In genomic region chr5:122054130-122054843, GRCm38 (mm10) we compare ENCODE assay signal across 9 mouse cellular contexts. TPM values are rescaled to one million over a fixed set of nuclear protein-coding genes. Genes with fewer than 3 reads are reported as not detected.
DNase-seq lines count a peak whose midpoint lies in the region; ATAC-seq and TF ChIP-seq lines count a peak whose summit lies in the region.
"Had no signal": no experiment of that assay in that cellular context is flagged by ENCODE, and none has a peak within 500 bp of the region (broad histone marks: within the 10 kb centered on the region; RNA-seq: fewer than 3 reads in every experiment).

No protein-coding gene starts in this region.

- no peaks in the 10 kb centered on the region for H3K36me3 ChIP-seq in heart, embryonic 10.5 days
- H3K36me3 ChIP-seq in kidney, embryonic 15.5 days = no peaks in the 10 kb centered on the region
- H3K36me3 ChIP-seq in lung, postnatal 0 days (ENCODE audit: insufficient read depth, low read length) = no peaks in the 10 kb centered on the region
- H3K36me3 ChIP-seq in stomach, embryonic 16.5 days (ENCODE audit: control insufficient read depth, insufficient read depth, low read length) = no peaks in the 10 kb centered on the region
- H3K36me3 ChIP-seq: G1E had no signal

- H3K4me1 ChIP-seq in heart, embryonic 10.5 days = peaks cover 34% of the 10 kb centered on the region
- peaks cover 33% of the 10 kb centered on the region for H3K4me1 ChIP-seq in kidney, embryonic 15.5 days
- H3K4me1 ChIP-seq in lung, postnatal 0 days (ENCODE audit: insufficient read depth, low read depth, low read length) = peaks cover 4% of the 10 kb centered on the region; the same call in 1 of the 2 replicates
- H3K4me1 ChIP-seq in stomach, embryonic 16.5 days (ENCODE audit: control insufficient read depth, insufficient read depth, low read length) = peaks cover 9% of the 10 kb centered on the region

- H3K4me2 ChIP-seq in kidney, embryonic 15.5 days = peak overlapping the region; percentile 53
- H3K4me2 ChIP-seq in lung, postnatal 0 days (replicated peaks; ENCODE audit: low read depth, low read length) = peak overlapping the region; percentile 38
- peak overlapping the region; percentile 46 for H3K4me2 ChIP-seq in stomach, embryonic 16.5 days (ENCODE audit: low read depth, low read length)

- DNase-seq in layer of hippocampus, adult 2 months (ENCODE audit: low spot score in 2 of 2) = peak in 1 of 2 experiments; percentile 42
- no peak for DNase-seq in layer of hippocampus, postnatal 25 days (ENCODE audit: extremely low spot score in 1 of 2, low spot score in 1 of 2)
- DNase-seq in heart, embryonic 10.5 days (ENCODE audit: low spot score) = peak; percentile 83
- DNase-seq in lung, postnatal 0 days (ENCODE audit: low spot score) = peak; percentile 65
- no peak for DNase-seq in right cerebral cortex, postnatal 25 days

- H3K27me3 ChIP-seq in heart, embryonic 10.5 days (ENCODE audit: insufficient read depth, poor library complexity, severe bottlenecking) = peaks cover 30% of the 10 kb centered on the region
- H3K27me3 ChIP-seq in kidney, embryonic 15.5 days = peaks cover 30% of the 10 kb centered on the region
- peaks cover 17% of the 10 kb centered on the region for H3K27me3 ChIP-seq in lung, postnatal 0 days (replicated peaks; ENCODE audit: insufficient read depth, low read length)
- H3K27me3 ChIP-seq in stomach, embryonic 16.5 days (ENCODE audit: control insufficient read depth, insufficient read depth, low read length) = peaks cover 17% of the 10 kb centered on the region

- H3K9me3 ChIP-seq in heart, embryonic 10.5 days = no peaks in the 10 kb centered on the region
- H3K9me3 ChIP-seq in kidney, embryonic 15.5 days (replicated peaks) = 0 out of 2 replicates have a peak, but pooled peaks cover 5% of the 10 kb centered on the region
- peaks cover 3% of the 10 kb centered on the region; the same call in 1 of the 2 replicates for H3K9me3 ChIP-seq in lung, postnatal 0 days (ENCODE audit: low read length)
- H3K9me3 ChIP-seq in stomach, embryonic 16.5 days (replicated peaks; ENCODE audit: control insufficient read depth, low read length) = peaks cover 4% of the 10 kb centered on the region

- H3K9ac ChIP-seq in kidney, embryonic 15.5 days = no peak overlapping the region
- H3K9ac ChIP-seq in lung, postnatal 0 days (replicated peaks; ENCODE audit: low read depth) = no peak overlapping the region
- no peak overlapping the region for H3K9ac ChIP-seq in stomach, embryonic 16.5 days (ENCODE audit: low read length)

- ATAC-seq in common myeloid progenitor, adult 5-6 weeks (replicated peaks; ENCODE audit: low read depth, poor library complexity, severe bottlenecking) = peak; percentile 37; the same call in 1 of the 2 replicates
- ATAC-seq in kidney, embryonic 15.5 days (replicated peaks; ENCODE audit: low FRiP score) = 0 out of 2 replicates have a peak, but pooled peaks have one; percentile 14
- peak; percentile 42 for ATAC-seq in lung, postnatal 0 days
- ATAC-seq in stomach, embryonic 16.5 days (ENCODE audit: insufficient read depth, low FRiP score) = peak; percentile 27; the same call in 1 of the 2 replicates

- 0 out of 2 replicates have a peak overlapping the region, but pooled peaks have one; percentile 7 for H3K4me3 ChIP-seq in layer of hippocampus, adult 2 months
- H3K4me3 ChIP-seq in heart, embryonic 10.5 days = peak overlapping the region; percentile 43
- H3K4me3 ChIP-seq in kidney, embryonic 15.5 days (replicated peaks) = peak overlapping the region; percentile 23
- no peak overlapping the region for H3K4me3 ChIP-seq in lung, postnatal 0 days (ENCODE audit: low read depth, low read length)
- H3K4me3 ChIP-seq in stomach, embryonic 16.5 days (replicated peaks; ENCODE audit: low read length) = no peak overlapping the region

- no peak for TF ChIP-seq EP300 in lung, postnatal 0 days (IDR thresholded peaks at IDR 0.05)

- no peak for TF ChIP-seq CTCF in layer of hippocampus, adult 2 months (conservative IDR thresholded peaks at IDR 0.05)
- no peak for TF ChIP-seq CTCF in lung, postnatal 0 days (IDR thresholded peaks at IDR 0.05)

- H3K27ac ChIP-seq in layer of hippocampus, adult 2 months = peak overlapping the region; percentile 37; the same call in 1 of the 2 replicates
- H3K27ac ChIP-seq in heart, embryonic 10.5 days = peak overlapping the region; percentile 62; the same call in 1 of the 2 replicates
- no peak overlapping the region for H3K27ac ChIP-seq in kidney, embryonic 15.5 days
- no peak overlapping the region for H3K27ac ChIP-seq in lung, postnatal 0 days (ENCODE audit: low read length)
- no peak overlapping the region for H3K27ac ChIP-seq in stomach, embryonic 16.5 days (ENCODE audit: low read length)

- 34% methylated on average over 13 of the region's 13 CpGs for WGBS in heart, embryonic 10.5 days
- WGBS in kidney, embryonic 15.5 days = 36% methylated on average over 13 of the region's 13 CpGs
- WGBS in lung, postnatal 0 days = 33% methylated on average over 13 of the region's 13 CpGs
- 40% methylated on average over 13 of the region's 13 CpGs for WGBS in stomach, embryonic 16.5 days

RNA-seq across cellular contexts. Expression of gene Cux2, which starts 4.4 kb away (rescaled TPM):
- 10 to 100 TPM; 30.0 to 30.9 TPM for total RNA-seq in layer of hippocampus, adult 2 months (2021)
- 10 to 100 TPM; 32.9 to 36.7 TPM for total RNA-seq in layer of hippocampus, postnatal 25 days (2021)
- total RNA-seq in common myeloid progenitor, adult 5-6 weeks (2017) = not detected in 2 replicates
- polyA plus RNA-seq in heart, embryonic 10.5 days (2016; fragmentation: Nextera tagmentation; extraction: Ambion mirVana) = 6.6 and 8.0 TPM in 2 replicates
- 8.7 and 9.9 TPM in 2 replicates for polyA plus RNA-seq in kidney, embryonic 15.5 days (2015; fragmentation: Nextera tagmentation; extraction: Ambion mirVana)
- polyA plus RNA-seq in lung, postnatal 0 days (2015; fragmentation: Nextera tagmentation; extraction: Ambion mirVana) = 0.47 and 0.75 TPM in 2 replicates
- polyA plus RNA-seq in stomach, embryonic 16.5 days (2015; fragmentation: Nextera tagmentation; extraction: Ambion mirVana) = 3.2 and 3.5 TPM in 2 replicates
- polyA plus RNA-seq: G1E had no signal

RNA-seq across cellular contexts. Expression of gene Myl2, which starts 46.5 kb away (rescaled TPM):
- under 1 TPM in 1 of 2 experiments, not detected in 1; 0.88 TPM for total RNA-seq in layer of hippocampus, adult 2 months (2021)
- total RNA-seq in layer of hippocampus, postnatal 25 days (2021) = under 1 TPM in 1 of 2 experiments, not detected in 1; 0.91 TPM
- total RNA-seq in common myeloid progenitor, adult 5-6 weeks (2017) = not detected in 2 replicates
- polyA plus RNA-seq in heart, embryonic 10.5 days (2016; fragmentation: Nextera tagmentation; extraction: Ambion mirVana) = 3,021 and 6,084 TPM in 2 replicates
- polyA plus RNA-seq in kidney, embryonic 15.5 days (2015; fragmentation: Nextera tagmentation; extraction: Ambion mirVana) = 0.78 and 2.3 TPM in 2 replicates
- 2.8 and 3.5 TPM in 2 replicates for polyA plus RNA-seq in lung, postnatal 0 days (2015; fragmentation: Nextera tagmentation; extraction: Ambion mirVana)
- 1.1 and 17.1 TPM in 2 replicates for polyA plus RNA-seq in stomach, embryonic 16.5 days (2015; fragmentation: Nextera tagmentation; extraction: Ambion mirVana)
- total RNA-seq: G1E had no signal
- polyA plus RNA-seq: G1E had no signal

Comparison
In these comparisons a context has a peak if more than half of its experiments do, and no peak if none do; other contexts are left out.
1. DNase-seq: peak in heart, embryonic 10.5 days (single experiment) and lung, postnatal 0 days (single experiment); none in layer of hippocampus, postnatal 25 days (0 of 2) and right cerebral cortex, postnatal 25 days (single experiment).
2. H3K27ac ChIP-seq: peak in layer of hippocampus, adult 2 months (single experiment) and heart, embryonic 10.5 days (single experiment); none in kidney, embryonic 15.5 days (single experiment), lung, postnatal 0 days (single experiment) and stomach, embryonic 16.5 days (single experiment).
3. H3K4me3 ChIP-seq: peak in layer of hippocampus, adult 2 months (single experiment), heart, embryonic 10.5 days (single experiment) and kidney, embryonic 15.5 days (single experiment); none in lung, postnatal 0 days (single experiment) and stomach, embryonic 16.5 days (single experiment).
4. RNA of gene Myl2, which starts 46.5 kb away (polyA plus RNA-seq): 3,021 to 6,084 TPM in heart, embryonic 10.5 days; 1.1 to 17.1 TPM in stomach, embryonic 16.5 days, 2.8 to 3.5 TPM in lung, postnatal 0 days and 0.78 to 2.3 TPM in kidney, embryonic 15.5 days; every median in the first group is over 100 times any median in the second.
5. Peak in every context shown above with its lines, with median percentiles within 50 percentile points of each other: ATAC-seq and H3K4me2 ChIP-seq.